Mouse (Mus musculus) adrenal gland, postnatal 25 days (tissue): ENCODE data around the gene Plekha4. TPM values are rescaled to one million over a fixed set of nuclear protein-coding genes. Genes with fewer than 3 reads are reported as not detected.
"Not testable (repeated sequence)": the region's sequence is repeated elsewhere in the genome, so short reads cannot be mapped to it uniquely, and the experiment has no call there.

Experiments
- DNase-seq: peaks from one replicate; pipeline ENCODE4 v3.0.0; 2021; ENCODE audit warnings: mixed read lengths
- long read RNA-seq: library from polyadenylated mRNA; stranded (forward); transcript quantifications from one replicate; pipeline ENCODE4 v2.0.0, GENCODE M21; 2021
- total RNA-seq: library from RNA; stranded (reverse); gene quantifications from 2 replicates; pipeline ENCODE4 v1.2.3, GENCODE M21; 2021

The Plekha4 gene
- total RNA-seq, result 3.2 and 3.3 TPM in 2 replicates
- long read RNA-seq, partial matches to known transcripts, result 2 of 3 reads
- long read RNA-seq, other reads (novel, unspliced or antisense), result 1 of 3 reads

GRCm38 (mm10) chr7:45525809-45526473 lies at the start of gene Plekha4, which contains the start of gene Ppp1r15a:
TSS of gene Plekha4 (plus strand) at chr7:45526330.
TSS of gene Ppp1r15a (minus strand) at chr7:45526268.
- peak; percentile 95 for DNase-seq

GRCm38 (mm10) chr7:45476453-45476852 lies 49.7 kb upstream of the Plekha4 start:
- no peak for DNase-seq

DNA sequence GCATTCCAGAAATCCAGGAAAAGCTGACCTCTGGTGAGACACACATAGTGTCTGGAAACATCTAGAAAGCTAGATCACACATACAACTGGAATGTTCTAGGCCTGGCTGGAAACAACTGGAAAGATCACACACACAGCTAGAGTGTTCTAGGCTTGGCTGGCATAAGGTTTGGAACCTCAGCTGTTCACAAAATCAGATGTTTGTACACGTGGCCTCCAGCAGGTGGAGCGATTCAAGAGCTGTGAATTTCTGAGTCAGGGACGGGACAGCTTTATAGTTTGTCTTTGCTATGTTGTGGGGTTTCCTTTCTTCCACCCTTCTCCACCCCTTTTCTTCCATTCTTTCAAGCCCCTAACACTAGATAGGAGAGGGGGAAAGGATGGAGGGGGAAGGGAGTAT lies 49.1 kb upstream of the Plekha4 start:
- DNase-seq, result no peak

DNA sequence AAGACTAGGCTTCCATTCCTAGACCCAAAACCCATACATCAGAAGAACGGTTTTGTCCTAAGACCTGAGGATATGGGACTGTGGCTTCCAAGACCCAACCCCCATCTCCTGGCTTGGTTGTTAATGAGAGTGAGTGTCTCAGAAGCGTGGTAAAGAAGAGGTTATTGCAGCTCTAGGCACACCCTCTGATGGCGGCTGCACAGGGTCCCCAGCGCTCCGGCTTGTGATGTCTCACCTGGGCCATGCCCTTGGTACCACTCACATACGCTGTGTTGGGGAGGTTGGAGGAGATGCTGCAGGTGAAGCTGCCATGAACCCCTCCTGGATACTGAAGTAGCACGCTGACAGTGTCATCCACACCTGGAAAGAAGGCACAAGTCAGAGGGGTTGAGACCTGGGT lies 47.4 kb upstream of the Plekha4 start:
- DNase-seq, result no peak

GRCm38 (mm10) chr7:45480310-45480709 lies 45.8 kb upstream of the Plekha4 start:
- DNase-seq, result not testable (repeated sequence)

- DNase-seq, result no peak
Measured at GRCm38 (mm10) chr7:45481374-45481927, 44.7 kb upstream of the Plekha4 start, which contains the start of gene Tulp2. TSS of gene Tulp2 (plus strand) at chr7:45481877.

GRCm38 (mm10) chr7:45482166-45482565 lies 44.0 kb upstream of the Plekha4 start:
- DNase-seq, result no peak

- not testable (repeated sequence) for DNase-seq
Measured at GRCm38 (mm10) chr7:45484985-45485384, 41.1 kb upstream of the Plekha4 start.

GRCm38 (mm10) chr7:45486158-45486557 lies 40.0 kb upstream of the Plekha4 start:
- DNase-seq, result no peak

DNA sequence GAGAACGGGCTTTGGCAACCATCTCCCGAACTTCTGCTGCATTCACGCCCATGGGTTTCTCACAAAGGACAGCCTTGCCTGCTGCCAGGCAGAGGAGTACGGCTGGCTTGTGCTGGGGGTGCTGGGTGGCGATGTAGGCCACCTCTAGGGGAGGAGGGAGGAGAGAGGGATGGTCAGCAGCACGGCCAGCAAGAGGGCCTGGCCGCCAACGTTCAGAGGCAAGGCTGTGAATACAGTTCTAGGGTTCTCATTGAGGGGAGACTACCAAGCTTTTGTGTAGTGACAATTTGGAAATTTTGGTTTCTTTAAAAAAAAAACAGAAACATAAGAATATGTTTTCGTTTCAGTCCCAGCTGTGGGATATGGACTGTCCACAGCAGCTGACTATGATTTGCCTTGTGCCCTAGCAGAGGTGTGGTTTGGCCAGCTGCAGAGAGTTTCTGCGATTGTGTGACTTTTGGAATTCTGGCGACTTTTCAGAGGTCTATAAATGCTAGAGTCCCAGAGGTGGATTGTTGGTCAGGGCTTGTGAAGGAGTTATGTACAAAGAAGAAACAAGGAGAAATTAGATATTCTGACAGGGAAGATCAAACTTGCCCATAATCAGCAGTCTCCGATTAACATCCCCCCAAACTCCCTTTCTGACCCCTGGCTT lies 39.2 kb upstream of the Plekha4 start, which contains the start of gene Gm45808:
Gene Gm45808, minus strand, starts transcription at position 51 of the 655 bp plus-strand sequence.
- DNase-seq, result no peak

DNA sequence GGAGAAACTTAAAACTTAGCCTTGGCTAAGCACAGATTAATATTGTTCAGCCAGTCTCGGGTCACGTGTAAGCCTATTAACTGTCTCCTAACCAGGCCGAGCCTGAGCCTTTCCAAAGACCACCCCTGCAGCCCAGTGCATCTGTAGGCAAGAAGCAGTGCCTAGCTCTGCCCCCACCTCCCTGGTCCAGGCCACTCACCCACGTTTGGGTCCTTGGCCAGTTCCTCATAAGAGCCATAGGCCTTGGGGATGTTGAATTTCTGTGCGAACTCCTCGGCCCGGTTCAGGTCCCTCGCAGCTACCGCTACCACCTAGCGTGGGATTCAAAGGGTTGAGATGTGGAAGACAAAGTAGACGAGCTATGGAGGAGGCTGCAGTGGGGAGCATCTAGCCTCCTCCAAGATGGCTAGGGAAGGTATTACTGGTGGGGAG lies 38.3 kb upstream of the Plekha4 start:
- no peak for DNase-seq

DNA sequence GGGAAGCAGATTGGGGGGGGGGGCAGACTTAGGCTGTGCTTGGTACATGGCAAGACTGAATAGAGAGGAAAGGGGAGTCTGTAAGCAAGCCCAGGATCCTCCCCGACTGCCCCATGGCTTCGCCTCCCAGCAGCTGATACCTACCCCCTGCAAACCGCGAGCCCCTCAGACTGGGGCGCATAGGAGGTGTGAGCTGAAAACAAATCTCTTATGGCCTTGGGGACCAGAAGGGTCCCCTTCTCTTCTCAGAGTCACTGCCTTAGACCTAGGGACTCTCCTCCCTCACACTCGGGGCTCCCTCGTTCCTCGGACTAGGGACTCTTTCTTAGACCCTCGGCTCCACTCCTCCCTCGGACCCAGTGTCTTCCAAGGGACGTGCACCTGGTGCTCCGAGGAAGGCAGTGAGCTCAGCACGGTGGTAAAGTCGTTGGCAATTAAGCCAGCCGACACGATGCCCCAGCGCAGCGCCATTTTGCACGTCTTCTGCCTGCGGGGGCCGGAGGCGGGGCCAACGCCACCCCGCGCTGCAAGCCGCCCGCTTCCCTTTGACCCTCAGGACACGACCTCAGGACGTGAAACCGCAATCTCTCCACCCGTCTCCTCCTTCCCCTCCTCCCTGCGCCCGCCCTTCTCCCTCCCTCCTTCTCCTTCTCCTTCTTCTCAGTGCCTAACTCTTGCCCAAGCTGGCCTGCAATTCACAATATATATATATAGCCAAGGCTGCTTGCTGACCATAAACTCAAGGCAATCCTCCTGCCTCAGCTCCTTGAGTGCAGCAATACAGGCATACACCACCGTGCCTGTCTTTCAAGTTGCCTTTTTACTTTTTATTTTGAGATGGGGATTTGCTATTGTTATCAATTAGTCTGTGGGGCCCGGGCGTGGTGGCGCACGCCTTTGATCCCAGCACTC lies 37.6 kb upstream of the Plekha4 start, which contains the start of gene Dhdh:
Gene Dhdh, minus strand, starts transcription at position 513 of the 912 bp plus-strand sequence.
- peak; percentile 82 for DNase-seq

GRCm38 (mm10) chr7:45489578-45489977 lies 36.6 kb upstream of the Plekha4 start:
- DNase-seq, result no peak

GRCm38 (mm10) chr7:45490822-45491221 lies 35.3 kb upstream of the Plekha4 start:
- no peak for DNase-seq

DNA sequence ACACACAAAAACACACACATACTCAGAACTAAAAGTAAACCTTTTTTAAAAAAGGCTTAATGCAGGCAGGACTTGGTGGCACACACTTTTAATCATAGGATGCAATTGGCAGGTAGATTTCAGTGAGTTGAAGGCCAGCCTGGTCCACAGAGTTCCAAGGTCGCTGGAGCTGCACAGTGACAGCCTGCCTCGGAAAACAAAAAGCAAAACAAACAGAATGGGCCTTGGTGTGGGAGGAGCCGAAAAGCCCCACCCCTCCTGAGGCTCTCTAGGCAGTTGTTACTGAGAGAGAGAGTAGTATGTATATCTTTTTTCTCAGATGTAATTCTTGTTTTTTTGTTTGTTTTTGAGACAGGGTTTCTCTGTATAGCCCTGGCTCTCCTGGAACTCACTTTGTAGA lies 34.9 kb upstream of the Plekha4 start:
- peak; percentile 51 for DNase-seq

GRCm38 (mm10) chr7:45492225-45492844 lies 33.8 kb upstream of the Plekha4 start:
- no peak for DNase-seq

GRCm38 (mm10) chr7:45492951-45493350 lies 33.2 kb upstream of the Plekha4 start:
- no peak for DNase-seq

- no peak for DNase-seq
Measured at GRCm38 (mm10) chr7:45494548-45494947, 31.6 kb upstream of the Plekha4 start.

DNA sequence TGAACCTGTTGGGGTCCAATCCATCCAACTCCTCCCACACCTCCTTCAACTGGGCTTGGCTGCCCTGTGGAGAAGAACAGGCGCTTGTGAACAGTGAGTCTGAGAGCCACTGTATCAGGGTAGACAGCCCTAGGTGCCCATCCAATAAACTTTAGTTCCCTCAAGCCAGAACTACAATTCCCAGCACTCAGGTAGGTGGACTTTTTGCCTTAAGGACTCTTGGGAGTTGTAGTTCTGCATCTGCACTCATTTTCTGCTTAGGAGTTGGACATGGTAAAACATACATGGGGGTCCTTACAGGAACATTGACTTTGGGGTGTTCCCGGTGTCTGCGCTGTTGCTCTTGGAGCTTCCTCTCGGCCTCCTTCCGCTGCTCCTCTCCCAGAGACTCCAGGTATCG lies 27.7 kb upstream of the Plekha4 start:
- DNase-seq, result no peak

GRCm38 (mm10) chr7:45507583-45507982 lies 18.5 kb upstream of the Plekha4 start:
- DNase-seq, result no peak

- no peak for DNase-seq
Measured at GRCm38 (mm10) chr7:45508561-45508960, 17.6 kb upstream of the Plekha4 start.
